Mouse (Mus musculus) E14TG2a.4 (cell line): ENCODE measurements around the gene Igsf23.

Experiments used
- H3K27me3 ChIP-seq: 2 replicates; pipeline ENCODE4 v1.6.1; 2014; ENCODE audit warnings: low read length, control low read depth; ENCODE audit not compliant: insufficient read depth
- H3K36me3 ChIP-seq: 2 replicates; pipeline ENCODE4 v1.6.1; 2014; ENCODE audit warnings: low read length, control low read depth; ENCODE audit not compliant: insufficient read depth
- H3K4me1 ChIP-seq: replicated peaks from 2 replicates; pipeline ENCODE4 v1.6.1; 2014; ENCODE audit warnings: low read depth, low read length, control low read depth
- H3K4me3 ChIP-seq: replicated peaks from 2 replicates; pipeline ENCODE4 v1.5.1; 2014; ENCODE audit warnings: mild to moderate bottlenecking, low read length
- H3K9me3 ChIP-seq: 2 replicates; pipeline ENCODE4 v1.6.1; 2014; ENCODE audit warnings: low read length, control low read depth
- CTCF ChIP-seq: conservative IDR thresholded peaks from 2 replicates; pipeline ENCODE4 v1.5.1; 2014; ENCODE audit warnings: low read length
- NANOG ChIP-seq: IDR thresholded peaks from 2 replicates; pipeline ENCODE4 v1.6.1; 2014; ENCODE audit warnings: borderline replicate concordance, low read length, mixed read lengths
- POU5F1 ChIP-seq: IDR thresholded peaks from 2 replicates; pipeline ENCODE4 v1.6.1; 2014; ENCODE audit warnings: low read length, borderline replicate concordance

Gene Igsf23

GRCm38 (mm10) chr7:19956341-19956781 lies 5.8 kb upstream of the Igsf23 start:
- H3K36me3 ChIP-seq: no peaks in the 10 kb centered on the region
- TF ChIP-seq NANOG (no peak), CTCF (peak; percentile 73), POU5F1 (no peak)
- no peaks in the 10 kb centered on the region for H3K9me3 ChIP-seq
- H3K4me3 ChIP-seq: no peak overlapping the region
- peaks cover 20% of the 10 kb centered on the region for H3K4me1 ChIP-seq
- H3K27me3 ChIP-seq: no peaks in the 10 kb centered on the region

- Histone ChIP-seq H3K27me3 (no peaks in the 10 kb centered on the region), H3K36me3 (no peaks in the 10 kb centered on the region), H3K4me1 (peaks cover 20% of the 10 kb centered on the region), H3K9me3 (no peaks in the 10 kb centered on the region), H3K4me3 (no peak overlapping the region)
- TF ChIP-seq NANOG: no peak
- TF ChIP-seq CTCF: no peak
- no peak for TF ChIP-seq POU5F1
Measured at GRCm38 (mm10) chr7:19955861-19956260, 5.3 kb upstream of the Igsf23 start.

GRCm38 (mm10) chr7:19953054-19953453 lies 2.5 kb upstream of the Igsf23 start:
- Histone ChIP-seq H3K27me3 (0 out of 2 replicates have a peak, but pooled peaks cover 6% of the 10 kb centered on the region), H3K4me3 (no peak overlapping the region)
- TF ChIP-seq NANOG (no peak), POU5F1 (no peak), CTCF (no peak)

DNA sequence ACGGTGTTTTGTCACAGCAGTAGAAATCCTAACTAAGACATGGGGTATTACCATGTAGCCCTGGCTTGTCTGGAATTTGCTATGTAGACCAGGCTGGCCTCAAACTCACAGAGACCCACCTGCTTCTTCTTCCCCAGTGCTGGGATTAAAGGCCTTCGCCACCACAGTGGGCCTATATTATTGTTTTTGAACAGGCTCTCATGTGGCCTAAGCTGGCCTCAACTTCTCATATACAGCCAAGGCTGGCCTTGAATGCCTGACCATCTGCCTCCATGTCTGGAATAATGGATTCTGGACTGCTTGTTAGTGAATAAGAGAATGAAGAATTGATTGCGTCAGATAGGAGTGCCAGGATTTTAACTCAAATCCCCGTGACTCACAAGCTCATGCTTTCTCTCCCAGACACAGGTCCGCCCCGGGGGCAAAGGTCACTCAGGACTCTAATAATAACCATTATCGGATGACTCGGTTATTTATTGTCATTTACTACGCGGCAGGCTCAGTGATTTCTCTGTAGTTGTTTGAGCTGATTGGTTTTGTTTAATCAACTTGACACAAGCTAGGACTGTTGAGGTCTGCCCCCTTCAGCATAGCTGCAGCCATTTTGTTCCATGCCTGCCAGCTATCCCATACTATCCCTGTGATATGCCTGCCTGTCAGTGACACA lies 1.9 kb upstream of the Igsf23 start:
- H3K27me3 ChIP-seq: 0 out of 2 replicates have a peak, but pooled peaks cover 6% of the 10 kb centered on the region
- no peak overlapping the region for H3K4me3 ChIP-seq
- TF ChIP-seq CTCF: no peak
- TF ChIP-seq NANOG: no peak
- no peak for TF ChIP-seq POU5F1
- no peaks in the 10 kb centered on the region for H3K36me3 ChIP-seq
- H3K9me3 ChIP-seq: no peaks in the 10 kb centered on the region
- peaks cover 41% of the 10 kb centered on the region for H3K4me1 ChIP-seq

More at GRCm38 (mm10) chr7:19953054-19953453, 2.5 kb upstream of the Igsf23 start:
- Histone ChIP-seq H3K9me3 (no peaks in the 10 kb centered on the region), H3K4me1 (peaks cover 41% of the 10 kb centered on the region), H3K36me3 (no peaks in the 10 kb centered on the region)

DNA sequence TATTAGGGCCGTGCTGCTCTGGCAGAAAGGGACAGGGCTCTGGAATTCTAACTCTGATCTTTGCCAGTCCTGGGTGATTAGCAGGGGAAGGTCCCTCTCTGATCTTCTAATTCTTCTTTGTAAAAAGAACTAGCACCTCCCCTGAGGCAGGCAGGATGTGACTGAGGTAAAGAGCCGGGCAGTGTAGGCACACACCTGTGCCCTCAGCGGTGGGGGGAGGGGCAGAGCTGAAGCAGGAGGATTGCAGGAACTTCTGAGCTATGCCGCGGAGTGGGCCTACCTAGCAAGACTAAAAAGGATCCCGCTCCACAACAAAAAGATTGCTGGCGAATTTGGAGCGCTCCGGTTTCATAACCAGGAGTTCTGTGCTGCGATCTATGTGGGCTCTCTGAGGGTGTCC lies 560 bp downstream of the Igsf23 start:
- Histone ChIP-seq H3K27me3 (0 out of 2 replicates have a peak, but pooled peaks cover 6% of the 10 kb centered on the region), H3K36me3 (no peaks in the 10 kb centered on the region), H3K4me3 (peak overlapping the region; percentile 61), H3K4me1 (peaks cover 35% of the 10 kb centered on the region), H3K9me3 (no peaks in the 10 kb centered on the region)
- TF ChIP-seq CTCF: no peak

GRCm38 (mm10) chr7:19948956-19949355 lies 1.6 kb downstream of the Igsf23 start:
- Histone ChIP-seq H3K9me3 (no peaks in the 10 kb centered on the region), H3K4me1 (peaks cover 35% of the 10 kb centered on the region), H3K4me3 (no peak overlapping the region), H3K36me3 (no peaks in the 10 kb centered on the region), H3K27me3 (0 out of 2 replicates have a peak, but pooled peaks cover 6% of the 10 kb centered on the region)
- TF ChIP-seq POU5F1: no peak
- TF ChIP-seq NANOG: no peak
- no peak for TF ChIP-seq CTCF

DNA sequence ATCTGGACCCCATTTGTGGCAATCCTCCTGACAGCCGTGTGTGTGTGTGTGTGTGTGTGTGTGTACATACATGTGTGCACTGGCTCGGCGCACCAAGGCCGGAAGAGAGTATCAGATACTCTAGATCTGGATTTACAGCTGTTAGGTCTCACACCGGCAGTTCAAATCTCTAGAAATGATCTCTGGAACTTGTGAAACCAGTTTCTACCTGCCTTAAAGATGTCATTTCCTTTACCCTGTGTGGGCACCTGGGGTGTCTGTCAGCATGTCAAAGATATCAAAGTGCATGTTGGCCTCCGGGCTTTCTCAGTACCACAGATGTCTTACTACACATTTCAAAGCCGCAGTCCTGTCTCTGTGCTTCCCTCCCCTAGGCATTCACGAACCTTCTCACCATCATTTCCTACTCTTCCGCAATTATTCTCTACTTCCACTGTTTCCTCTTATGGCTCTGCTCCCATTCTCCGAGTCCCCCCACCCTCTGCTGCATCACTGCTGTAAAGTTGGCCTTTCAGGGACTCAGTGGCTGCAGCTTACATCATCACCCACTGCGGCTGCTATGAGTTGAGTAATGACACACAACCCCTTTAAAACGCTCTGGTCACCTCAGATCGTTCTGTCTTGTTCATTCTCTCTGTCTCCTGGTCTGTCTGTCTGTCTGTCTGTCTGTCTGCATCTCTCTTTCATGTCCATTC lies 4.6 kb downstream of the Igsf23 start:
- no peaks in the 10 kb centered on the region for H3K9me3 ChIP-seq
- no peaks in the 10 kb centered on the region for H3K36me3 ChIP-seq
- no peak overlapping the region for H3K4me3 ChIP-seq
- TF ChIP-seq CTCF (no peak), NANOG (no peak), POU5F1 (no peak)
- H3K27me3 ChIP-seq: 0 out of 2 replicates have a peak, but pooled peaks cover 6% of the 10 kb centered on the region
- H3K4me1 ChIP-seq: peaks cover 27% of the 10 kb centered on the region

- H3K9me3 ChIP-seq: no peaks in the 10 kb centered on the region
- H3K27me3 ChIP-seq: 0 out of 2 replicates have a peak, but pooled peaks cover 6% of the 10 kb centered on the region
- H3K4me3 ChIP-seq: no peak overlapping the region
- peaks cover 28% of the 10 kb centered on the region for H3K4me1 ChIP-seq
- TF ChIP-seq NANOG (no peak), CTCF (no peak), POU5F1 (no peak)
- H3K36me3 ChIP-seq: no peaks in the 10 kb centered on the region
Measured at GRCm38 (mm10) chr7:19945201-19945600, 5.4 kb downstream of the Igsf23 start.

DNA sequence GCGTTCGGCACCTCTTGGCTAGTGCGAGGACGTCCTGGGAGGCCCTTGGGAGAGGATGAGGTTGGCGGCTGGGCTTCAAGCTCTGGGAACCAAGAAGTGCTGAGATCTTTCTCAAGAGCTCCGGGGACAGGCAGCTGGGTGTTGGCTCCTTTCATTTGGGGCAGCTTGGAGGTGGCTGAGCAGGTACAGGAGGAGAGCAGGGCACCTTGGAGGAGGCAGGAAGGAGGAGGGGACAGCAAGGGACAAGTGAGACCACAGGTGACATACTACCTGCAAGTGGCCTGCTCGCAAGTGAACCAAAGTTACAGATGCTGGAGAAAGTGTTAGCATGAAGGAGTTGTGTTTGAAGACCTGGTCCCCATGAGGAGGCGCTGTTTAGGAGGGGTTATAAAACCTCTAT lies 5.8 kb downstream of the Igsf23 start:
- H3K4me3 ChIP-seq: no peak overlapping the region

More for the DNA sequence above, 5.8 kb downstream of the Igsf23 start:
- Histone ChIP-seq H3K36me3 (no peaks in the 10 kb centered on the region), H3K9me3 (no peaks in the 10 kb centered on the region), H3K4me1 (peaks cover 26% of the 10 kb centered on the region), H3K27me3 (0 out of 2 replicates have a peak, but pooled peaks cover 3% of the 10 kb centered on the region)
- TF ChIP-seq POU5F1 (no peak), NANOG (no peak)
